Mouse (Mus musculus): ENCODE measurements around the gene Bri3bp. TPM values are rescaled to one million over a fixed set of nuclear protein-coding genes. Genes with fewer than 3 reads are reported as not detected.
"Not testable (repeated sequence)": the region's sequence is repeated elsewhere in the genome, so short reads cannot be mapped to it uniquely, and the experiment has no call there.

Bri3bp gene
- total RNA-seq, 2 experiments from 2014 or later = 3.8 to 4.0 TPM

DNA sequence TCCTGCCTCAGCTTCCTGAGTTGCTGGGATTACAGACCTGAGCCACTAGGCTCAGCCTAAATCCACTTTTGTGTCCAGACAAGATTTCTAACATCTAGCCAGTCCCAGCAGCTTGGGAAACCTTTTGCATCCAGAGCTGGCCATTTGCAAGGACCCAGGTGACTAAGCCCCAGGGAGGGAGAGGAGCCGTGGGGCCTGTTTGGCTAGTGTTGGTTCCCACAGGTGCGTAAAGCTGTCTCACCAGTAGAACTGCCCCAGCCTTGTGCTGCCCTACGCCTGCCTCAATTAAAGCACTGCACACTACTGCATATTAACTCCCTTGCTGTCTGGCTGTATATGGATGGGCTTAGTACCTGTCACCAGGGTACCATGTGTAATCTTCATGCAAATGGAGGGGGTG, 38.0 kb downstream of the Bri3bp start:
- no peak for DNase-seq
- intact Hi-C loops (cut with DNase I) = loop anchor here (5.0 kb wide), 1 partner anchor 97 kb away; no protein-coding TSS in a partner anchor

- intact Hi-C loops (cut with DNase I) = no loop called here
- no peak for DNase-seq
These were observed 39.3 kb downstream of the Bri3bp start for GRCm38 (mm10) chr5:125480434-125481231.

- intact Hi-C loops (cut with DNase I) = no loop called here
- no peak for DNase-seq
These were observed 41.1 kb downstream of the Bri3bp start for GRCm38 (mm10) chr5:125482474-125482873.

DNA sequence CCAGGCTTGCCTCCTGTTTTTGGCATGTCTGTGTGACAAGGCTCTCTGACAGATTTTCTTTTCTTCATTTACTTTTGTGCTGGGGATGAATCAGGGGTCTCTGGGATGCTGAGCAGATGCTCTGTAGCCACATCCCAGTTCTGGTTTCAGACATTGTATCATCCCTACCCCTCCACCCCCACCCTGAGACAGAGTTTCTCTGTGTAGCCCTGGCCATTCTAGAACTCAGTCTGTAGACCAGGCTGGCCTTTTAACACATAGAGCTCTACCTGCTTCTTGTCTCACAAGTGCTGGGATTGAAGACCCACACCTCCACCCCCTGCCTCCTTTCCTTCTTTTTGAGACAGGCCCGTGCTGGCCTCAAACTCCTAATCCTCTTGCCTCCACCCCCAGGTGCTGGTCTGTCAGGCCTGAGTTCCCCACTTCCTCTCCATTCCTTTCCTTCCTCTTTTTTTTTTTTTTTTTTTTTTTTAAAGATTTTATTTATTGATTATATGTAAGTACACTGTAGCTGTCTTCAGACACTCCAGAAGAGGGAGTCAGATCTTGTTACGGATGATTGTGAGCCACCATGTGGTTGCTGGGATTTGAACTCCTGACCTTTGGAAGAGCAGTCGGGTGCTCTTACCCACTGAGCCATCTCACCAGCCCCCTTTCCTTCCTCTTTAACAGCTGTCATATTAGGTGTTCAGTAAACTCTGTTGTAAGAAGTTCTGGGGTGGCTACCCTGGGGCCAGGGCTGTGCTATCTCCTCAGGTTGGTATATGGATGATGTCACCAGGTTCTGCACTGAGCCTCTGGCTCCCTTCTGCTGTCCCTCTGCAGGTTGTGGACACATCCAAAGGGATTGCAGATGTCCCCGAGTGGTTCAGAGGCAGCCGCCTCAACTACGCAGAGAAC, 42.6 kb downstream of the Bri3bp start:
- intact Hi-C loops (cut with DNase I) = no loop called here
- no peak for DNase-seq

GRCm38 (mm10) chr5:125485031-125485778, 43.8 kb downstream of the Bri3bp start:
- intact Hi-C loops (cut with DNase I) = no loop called here
- no peak for DNase-seq

DNA sequence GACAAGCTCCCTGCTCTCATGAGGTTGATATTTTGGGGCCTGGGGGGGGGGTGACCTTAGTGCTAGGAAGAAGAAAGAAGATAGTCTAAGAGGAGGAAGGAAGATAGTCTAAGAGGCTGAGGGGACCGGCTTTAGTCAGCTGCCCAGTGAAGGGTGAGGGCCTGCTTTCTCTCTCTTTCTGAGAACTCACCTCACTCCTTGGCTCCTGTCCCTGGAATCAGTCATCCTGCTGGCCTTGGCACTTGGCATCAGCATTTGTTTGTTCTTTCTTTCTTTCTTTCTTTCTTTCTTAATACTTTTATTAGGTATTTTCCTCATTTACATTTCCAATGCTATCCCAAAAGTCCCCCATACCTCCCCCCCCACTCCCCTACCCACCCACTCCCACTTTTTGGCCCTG, 44.7 kb downstream of the Bri3bp start:
- intact Hi-C loops (cut with DNase I) = no loop called here

GRCm38 (mm10) chr5:125487375-125488115, 46.2 kb downstream of the Bri3bp start:
- intact Hi-C loops (cut with DNase I) = no loop called here
- no peak for DNase-seq

More for the DNA sequence above, 44.7 kb downstream of the Bri3bp start:
- DNase-seq = no peak

DNA sequence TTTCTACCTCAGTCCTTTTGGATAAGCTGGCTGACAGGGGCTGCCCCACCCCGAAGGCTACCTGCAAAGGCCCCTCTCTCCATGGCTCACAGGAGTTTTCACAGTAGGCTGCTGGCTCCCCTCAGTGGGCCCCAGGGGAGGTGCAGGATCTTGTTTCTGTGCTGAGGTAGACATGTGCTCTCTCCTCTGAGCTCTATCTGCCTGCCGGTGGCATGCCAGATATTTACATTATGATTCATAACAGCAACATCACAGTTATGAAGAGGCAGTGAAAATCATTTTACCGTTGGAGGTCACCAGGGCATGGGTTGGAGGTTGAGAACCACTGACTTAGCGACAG, 46.7 kb downstream of the Bri3bp start:
- no peak for DNase-seq
- intact Hi-C loops (cut with DNase I) = no loop called here

GRCm38 (mm10) chr5:125488953-125489352, 47.6 kb downstream of the Bri3bp start:
- intact Hi-C loops (cut with DNase I) = not testable (repeated sequence)

DNA sequence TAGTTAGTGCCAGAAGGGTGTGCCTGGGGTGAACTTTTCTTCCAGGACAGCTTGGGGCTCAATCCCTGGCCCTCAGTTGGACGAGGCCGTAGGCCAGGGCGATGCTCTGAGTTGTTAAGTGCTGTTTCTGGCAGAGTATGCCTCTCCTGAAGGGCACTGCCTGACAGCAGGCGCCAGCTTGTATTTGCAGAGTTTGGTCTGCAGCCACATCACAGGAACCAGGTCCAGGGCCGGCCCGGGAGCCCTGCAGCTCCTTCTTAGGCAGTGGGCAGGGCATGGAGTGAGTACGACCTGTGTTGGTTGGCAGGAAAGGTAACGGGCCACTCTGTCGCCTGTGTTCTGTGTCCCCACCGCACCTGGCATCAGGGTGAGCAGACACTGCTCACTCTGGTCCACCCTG, 49.7 kb downstream of the Bri3bp start:
- intact Hi-C loops (cut with DNase I) = no loop called here
- peak; percentile 36 to 58 for DNase-seq

More at GRCm38 (mm10) chr5:125488953-125489352, 47.6 kb downstream of the Bri3bp start:
- DNase-seq = not testable (repeated sequence)

GRCm38 (mm10) chr5:125492379-125493092, 51.2 kb downstream of the Bri3bp start:
- DNase-seq = no peak
- intact Hi-C loops (cut with DNase I) = no loop called here

- no peak for DNase-seq
- intact Hi-C loops (cut with DNase I) = no loop called here
These were observed 51.7 kb downstream of the Bri3bp start for GRCm38 (mm10) chr5:125493093-125493423.

- DNase-seq = peak; percentile 33 to 43
- intact Hi-C loops (cut with DNase I) = no loop called here
These were observed 54.3 kb downstream of the Bri3bp start for GRCm38 (mm10) chr5:125495655-125496054.

DNA sequence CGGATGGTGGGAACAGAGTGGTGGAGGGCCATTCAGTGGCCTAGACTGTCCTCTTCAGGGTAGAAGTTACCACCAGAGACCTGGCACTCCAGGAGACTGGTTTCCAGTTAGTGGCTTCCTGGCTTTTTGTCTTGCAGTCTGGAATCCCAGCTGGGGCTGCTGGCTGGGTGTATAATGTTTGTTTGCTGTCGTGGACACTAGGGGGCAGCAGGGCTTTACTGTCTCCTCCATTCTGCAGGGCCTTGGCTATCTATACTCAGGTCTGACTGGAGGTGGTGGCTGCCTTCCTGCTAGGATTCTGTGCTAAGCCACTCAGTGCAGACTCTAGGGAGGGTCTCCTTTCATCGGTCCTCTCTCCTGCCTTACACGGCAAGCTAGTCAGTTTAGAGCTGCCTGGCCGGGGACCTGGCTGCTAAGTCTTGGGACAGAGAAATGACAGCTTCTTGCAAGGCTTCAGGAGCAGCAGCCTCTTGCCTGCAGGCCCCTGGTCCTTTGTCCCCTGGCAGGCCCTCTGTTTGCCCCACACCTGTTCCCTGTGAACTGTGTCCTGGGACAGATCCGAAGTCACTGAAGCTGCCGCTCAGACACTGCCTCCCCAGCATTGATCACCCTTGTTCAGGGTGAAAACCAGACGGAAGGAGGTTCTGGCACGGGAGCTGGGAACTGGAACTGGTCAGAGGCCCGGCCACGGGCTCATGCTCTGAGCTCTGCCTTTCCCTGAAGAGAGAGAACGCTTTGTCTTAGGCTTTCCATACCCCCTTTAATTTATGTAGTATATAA, 56.6 kb downstream of the Bri3bp start:
- intact Hi-C loops (cut with DNase I) = no loop called here
- DNase-seq = peak; percentile 41 to 49

GRCm38 (mm10) chr5:125501505-125501904, 60.1 kb downstream of the Bri3bp start:
- DNase-seq = no peak
- intact Hi-C loops (cut with DNase I) = no loop called here

GRCm38 (mm10) chr5:125502186-125502585, 60.8 kb downstream of the Bri3bp start:
- intact Hi-C loops (cut with DNase I) = no loop called here
- no peak for DNase-seq

GRCm38 (mm10) chr5:125503628-125504027, 62.3 kb downstream of the Bri3bp start:
- DNase-seq = no peak
- intact Hi-C loops (cut with DNase I) = no loop called here

DNA sequence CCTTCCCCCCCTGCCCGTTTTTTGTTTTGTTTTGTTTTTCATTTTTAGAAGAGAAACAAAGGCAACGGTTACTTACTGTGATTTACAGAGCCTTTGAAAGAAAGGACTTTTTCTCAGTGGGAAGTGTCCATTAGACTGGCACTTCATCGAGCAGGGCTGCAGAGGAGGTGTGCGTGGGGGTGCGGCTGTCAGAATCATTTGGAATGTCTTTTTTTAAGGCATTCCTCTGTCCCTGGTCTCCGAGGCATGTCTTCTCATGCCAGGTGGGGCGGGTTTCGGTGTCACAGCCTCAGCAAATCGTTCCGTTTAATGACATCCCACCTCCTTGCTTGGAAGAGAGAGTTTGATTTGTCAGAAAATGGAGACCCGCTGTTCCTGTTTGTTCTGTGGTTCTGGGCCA, 63.3 kb downstream of the Bri3bp start:
- DNase-seq = no peak

GRCm38 (mm10) chr5:125505968-125506367, 64.6 kb downstream of the Bri3bp start:
- DNase-seq = no peak
- intact Hi-C loops (cut with DNase I) = no loop called here

More for the DNA sequence above, 63.3 kb downstream of the Bri3bp start:
- intact Hi-C loops (cut with DNase I) = no loop called here
